Mouse (Mus musculus) midbrain, postnatal 0 days (tissue): ENCODE measurements around the gene Abcb6. TPM values are rescaled to one million over a fixed set of nuclear protein-coding genes. Genes with fewer than 3 reads are reported as not detected.
A peak's percentile ranks its signal among the peaks of the same experiment; 100 is the strongest.

Experiments used
- ATAC-seq: fragments of 200-750 bp; cut with Nextera tagmentation; 2 replicates; pipeline ENCODE4 v1.8.0; 2017; ENCODE audit warnings: moderate number of reproducible peaks, mild to moderate bottlenecking, moderate TSS enrichment, moderate library complexity; ENCODE audit not compliant: low FRiP score
- DNase-seq: peaks from one replicate; pipeline ENCODE4 v3.0.0-alpha.2; 2015; ENCODE audit warnings: low spot score
- H3K27ac ChIP-seq: fragments of 300-500 bp; sonication (generic); 2 replicates; pipeline ENCODE4 v1.5.1; 2014; ENCODE audit warnings: low read depth, mild to moderate bottlenecking, low read length, mixed read lengths
- H3K27me3 ChIP-seq: fragments of 300-500 bp; sonication (generic); 2 replicates; pipeline ENCODE4 v1.6.1; 2014; ENCODE audit warnings: low read length, control low read depth, mixed read lengths; ENCODE audit not compliant: insufficient read depth
- H3K36me3 ChIP-seq: fragments of 300-500 bp; sonication (generic); 2 replicates; pipeline ENCODE4 v1.6.1; 2014; ENCODE audit warnings: low read length, control low read depth, mixed read lengths; ENCODE audit not compliant: insufficient read depth
- H3K4me1 ChIP-seq: fragments of 300-500 bp; sonication (generic); 2 replicates; pipeline ENCODE4 v1.6.1; 2014; ENCODE audit warnings: mild to moderate bottlenecking, control low read depth, antibody characterized with exemption, low read length, mixed read lengths; ENCODE audit not compliant: insufficient read depth
- H3K4me2 ChIP-seq: fragments of 300-500 bp; sonication (generic); 2 replicates; pipeline ENCODE4 v1.6.1; 2014; ENCODE audit warnings: low read depth, mild to moderate bottlenecking, low read length, mixed read lengths; ENCODE audit not compliant: poor library complexity, severe bottlenecking
- H3K4me3 ChIP-seq: fragments of 300-500 bp; sonication (generic); 2 replicates; pipeline ENCODE4 v1.5.1; 2014; ENCODE audit warnings: low read depth, mild to moderate bottlenecking, low read length, moderate library complexity
- H3K9ac ChIP-seq: fragments of 300-500 bp; sonication (generic); replicated peaks from 2 replicates; pipeline ENCODE4 v1.6.1; 2014; ENCODE audit warnings: mild to moderate bottlenecking, low read length, moderate library complexity, mixed read lengths; ENCODE audit not compliant: poor library complexity, severe bottlenecking
- H3K9me3 ChIP-seq: fragments of 300-500 bp; sonication (generic); 2 replicates; pipeline ENCODE4 v1.6.1; 2016; ENCODE audit warnings: low read length, control low read depth
- CTCF ChIP-seq: IDR thresholded peaks from 2 replicates; pipeline ENCODE4 v1.5.1; 2016; ENCODE audit warnings: antibody characterized with exemption, mild to moderate bottlenecking
- WGBS: fragments of 180-500 bp; shearing (Covaris S2); extraction: QIAGEN DNeasy Blood & Tissue Kit; methylation state at CpG from one replicate; pipeline ENCODE4 v1.1.7; 2014; 5-methylcytosine and 5-hydroxymethylcytosine counted together
- polyA plus RNA-seq: library from polyadenylated mRNA; unstranded; fragments of >200 nt; fragmentation: Nextera tagmentation; extraction: Ambion mirVana; gene quantifications from 2 replicates; pipeline ENCODE4 v1.2.1, GENCODE M21; 2015
- total RNA-seq: library from RNA; depleted of rRNA; stranded (reverse); fragments of >200 nt; gene quantifications from 2 replicates; pipeline ENCODE4 v1.2.3, GENCODE M21; 2014

Abcb6 gene
- total and polyA plus RNA-seq, 2 experiments from 2014 or later: 44.6 to 49.1 TPM

DNA sequence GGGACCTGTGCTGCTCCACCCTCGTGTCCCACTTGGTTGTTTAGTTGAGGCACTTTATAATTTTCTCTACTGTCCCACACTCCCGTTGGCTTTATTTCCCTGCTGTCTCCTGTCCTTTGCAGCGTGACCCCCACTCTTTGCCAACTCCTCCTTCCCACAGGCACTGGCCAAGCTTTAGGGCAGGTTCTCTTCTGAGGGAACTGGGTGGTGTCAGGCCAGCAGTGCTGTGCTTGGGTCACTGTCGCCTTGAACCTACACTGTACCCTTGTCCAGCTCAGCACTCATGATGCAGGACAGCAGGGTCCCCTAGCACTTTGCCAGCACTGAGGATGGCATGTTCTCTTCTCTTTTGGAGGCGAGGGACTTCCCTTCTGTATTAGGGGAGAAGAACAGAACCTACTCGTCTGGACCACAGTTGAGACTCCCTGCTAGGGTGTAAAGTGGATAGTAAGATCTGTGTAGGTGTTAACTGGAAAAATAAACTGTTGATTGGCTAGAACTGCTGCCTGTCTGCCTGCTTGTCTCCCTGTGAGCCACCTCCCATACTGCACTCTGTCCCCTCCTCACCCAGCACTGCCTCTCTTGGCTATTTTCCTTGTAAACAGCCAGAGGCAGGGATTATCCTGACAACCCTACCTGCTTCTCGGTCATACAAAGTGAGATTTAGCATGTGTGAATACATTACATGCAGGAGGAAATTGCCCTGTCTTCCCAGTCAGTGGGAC is 32.6 kb downstream of the Abcb6 start:
- H3K9ac ChIP-seq: no peak overlapping the region
- peaks cover 10% of the 10 kb centered on the region for H3K4me1 ChIP-seq
- H3K27me3 ChIP-seq: no peaks in the 10 kb centered on the region
- H3K36me3 ChIP-seq: peaks cover 41% of the 10 kb centered on the region
- ATAC-seq (no peak), DNase-seq (no peak)
- H3K4me3 ChIP-seq: no peak overlapping the region
- H3K4me2 ChIP-seq: no peak overlapping the region
- TF ChIP-seq CTCF: no peak
- H3K27ac ChIP-seq: no peak overlapping the region
- WGBS: 84% methylated on average over 7 of the region's 7 CpGs
- H3K9me3 ChIP-seq: no peaks in the 10 kb centered on the region

DNA sequence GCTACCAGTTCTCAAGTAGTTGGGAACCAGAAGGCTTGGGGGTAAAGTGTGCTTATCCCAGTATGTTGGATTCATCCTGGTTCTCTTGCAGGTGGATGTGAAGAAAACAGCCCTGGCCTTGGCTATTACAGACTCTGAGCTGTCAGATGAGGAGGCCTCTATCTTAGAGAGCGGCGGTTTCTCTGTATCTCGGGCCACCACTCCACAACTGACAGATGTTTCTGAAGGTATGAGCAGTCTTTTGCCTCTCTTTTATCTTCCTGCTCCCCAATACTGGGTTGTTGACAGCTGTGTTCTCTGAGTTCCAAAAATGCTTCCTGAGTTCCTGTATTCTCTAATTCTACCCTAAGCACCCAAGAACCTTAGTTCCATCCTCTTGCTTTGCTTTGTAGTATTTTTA is 34.6 kb downstream of the Abcb6 start:
- H3K9me3 ChIP-seq: no peaks in the 10 kb centered on the region
- no peak overlapping the region for H3K27ac ChIP-seq
- no peak overlapping the region for H3K4me2 ChIP-seq
- DNase-seq: no peak
- no peak for TF ChIP-seq CTCF
- H3K36me3 ChIP-seq: peaks cover 41% of the 10 kb centered on the region
- WGBS: 97% methylated on average over 3 of the region's 3 CpGs
- H3K4me1 ChIP-seq: peaks cover 17% of the 10 kb centered on the region
- no peak overlapping the region for H3K4me3 ChIP-seq
- H3K9ac ChIP-seq: no peak overlapping the region
- no peak for ATAC-seq
- H3K27me3 ChIP-seq: no peaks in the 10 kb centered on the region

DNA sequence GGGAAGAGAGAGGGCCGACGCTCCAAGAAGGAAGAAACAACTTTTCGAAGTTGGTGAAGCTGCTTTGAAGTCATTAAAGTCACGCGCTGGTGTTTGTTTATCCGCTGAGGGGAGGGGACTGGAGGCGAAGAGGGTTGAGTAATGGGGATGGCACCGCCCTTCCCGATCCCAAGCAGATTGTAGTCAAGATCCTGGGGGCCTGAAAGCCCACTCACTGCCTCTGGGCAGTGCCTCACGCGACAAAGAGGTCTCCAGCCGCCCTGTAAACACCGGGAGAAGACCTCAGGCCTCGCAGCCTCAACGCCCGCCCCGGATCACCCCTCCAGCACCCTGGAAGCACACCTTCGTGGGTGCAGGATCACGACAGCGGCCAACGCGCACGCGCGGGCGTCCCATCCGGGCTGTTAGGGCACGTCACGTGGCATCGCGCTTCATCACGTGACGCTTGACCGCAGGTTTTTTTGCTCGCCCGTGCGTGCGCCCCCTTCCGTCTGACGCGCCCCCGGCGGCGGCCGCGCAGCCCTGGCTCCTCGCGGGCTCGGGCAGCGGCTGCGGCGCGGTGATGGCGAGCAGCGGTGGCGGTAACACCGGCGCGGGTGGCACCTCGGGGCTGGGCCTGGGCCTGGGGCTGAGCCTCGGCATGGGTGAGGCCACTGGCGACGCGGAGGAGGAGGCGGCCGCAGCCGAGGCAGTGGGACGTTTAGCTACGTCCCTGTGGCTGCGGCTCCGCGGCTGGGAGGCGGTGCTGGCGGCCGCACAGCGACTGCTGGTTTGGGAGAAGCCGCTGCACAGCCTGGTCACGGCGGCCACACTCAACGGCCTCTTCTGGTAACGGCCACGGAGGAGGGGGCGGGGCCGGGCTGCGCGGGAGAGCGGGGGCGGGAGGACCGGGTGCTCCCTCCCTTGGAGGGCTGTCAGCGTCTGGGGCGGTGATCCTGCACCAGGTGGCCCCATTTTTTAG is 37.6 kb downstream of the Abcb6 start, which contains the start of the genes Cnppd1 and Retreg2:
Gene Cnppd1, minus strand, starts transcription at position 411 of the 961 bp plus-strand sequence.
Gene Retreg2, plus strand, starts transcription at position 478 of the 961 bp plus-strand sequence.
- WGBS: under 1% methylated on average over 76 of the region's 91 CpGs
- no peaks in the 10 kb centered on the region for H3K9me3 ChIP-seq
- peak; percentile 69 for TF ChIP-seq CTCF
- no peaks in the 10 kb centered on the region for H3K27me3 ChIP-seq
- DNase-seq: peak; percentile 98
- H3K4me2 ChIP-seq: peak within 1 kb of the TSS; percentile 92
- peaks cover 20% of the 10 kb centered on the region for H3K4me1 ChIP-seq
- H3K36me3 ChIP-seq: peaks cover 40% of the 10 kb centered on the region
- peak within 1 kb of the TSS; percentile 95 for H3K27ac ChIP-seq
- H3K4me3 ChIP-seq: peak within 1 kb of the TSS; percentile 68
- peak within 1 kb of the TSS; percentile 89 for H3K9ac ChIP-seq
- ATAC-seq: peak; percentile 90

DNA sequence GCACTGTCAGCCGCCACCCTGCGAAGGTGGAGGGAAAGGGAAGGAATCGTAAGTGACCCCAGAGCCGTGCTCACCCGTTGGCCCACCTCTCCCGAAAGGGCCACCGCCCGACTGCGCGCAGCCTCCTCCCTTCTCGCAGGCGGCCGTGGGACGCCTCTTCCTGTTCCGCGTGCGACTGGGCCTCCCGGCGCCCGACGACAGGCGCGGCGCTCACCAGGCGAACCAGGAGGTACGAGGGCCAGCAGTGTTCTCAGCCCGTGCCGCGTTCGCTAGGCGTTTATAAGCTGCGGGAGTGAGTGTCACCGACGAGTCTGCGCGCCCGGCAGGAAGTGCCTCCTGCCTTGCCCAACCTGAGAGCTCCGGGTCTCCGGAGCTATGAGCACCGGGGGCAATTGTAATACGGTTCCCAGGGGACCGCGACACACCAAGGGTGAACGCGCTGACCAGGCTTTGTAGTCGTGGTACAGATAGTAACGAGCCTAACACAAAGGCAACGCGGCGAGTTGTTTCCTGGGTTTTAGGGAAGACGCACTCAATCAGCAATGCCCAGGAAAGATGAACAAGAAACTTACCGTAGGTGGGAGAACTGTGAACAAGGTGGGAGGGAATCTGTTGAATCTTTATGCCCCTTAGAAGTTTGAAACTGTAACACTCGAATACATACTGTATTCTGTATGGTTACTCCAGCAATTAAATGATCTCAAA is 38.6 kb downstream of the Abcb6 start:
- Histone ChIP-seq H3K4me2 (peak overlapping the region; percentile 92), H3K9ac (peak overlapping the region; percentile 89), H3K9me3 (no peaks in the 10 kb centered on the region), H3K4me3 (peak overlapping the region; percentile 68), H3K27ac (peak overlapping the region; percentile 95), H3K36me3 (peaks cover 38% of the 10 kb centered on the region), H3K4me1 (peaks cover 20% of the 10 kb centered on the region), H3K27me3 (no peaks in the 10 kb centered on the region)
- no peak for TF ChIP-seq CTCF
- ATAC-seq: no peak
- WGBS: under 1% methylated on average over 52 of the region's 53 CpGs
- DNase-seq: peak; percentile 24

DNA sequence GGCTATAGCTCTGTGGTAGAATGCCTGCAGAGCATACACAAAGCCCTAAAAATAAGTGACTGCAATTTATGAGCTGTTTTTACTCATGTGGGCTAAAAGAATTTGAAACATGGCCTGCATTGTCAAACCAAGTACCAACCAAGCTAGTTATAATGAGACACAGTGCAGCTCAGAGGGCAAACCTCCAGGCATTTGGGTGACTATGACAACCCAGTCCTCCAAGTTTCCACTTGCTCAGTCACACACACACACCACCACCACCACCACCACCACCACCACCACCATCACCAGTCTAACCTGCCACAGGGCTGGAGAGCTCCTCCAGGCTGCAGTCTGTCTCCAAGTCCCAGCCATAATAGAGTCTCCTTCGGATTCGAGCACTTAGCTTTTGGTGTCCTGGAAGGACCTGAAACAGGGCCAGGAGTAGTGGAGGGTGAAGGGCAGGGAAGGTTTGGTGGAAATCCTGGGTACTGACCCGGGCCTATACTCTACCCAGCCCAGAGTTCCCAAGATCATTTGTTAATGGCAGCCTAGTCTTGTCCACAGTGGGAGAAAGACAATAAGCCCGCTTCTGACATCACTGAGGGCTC is 39.5 kb downstream of the Abcb6 start:
- no peak for DNase-seq
- Histone ChIP-seq H3K27ac (peak overlapping the region; percentile 95), H3K4me1 (peaks cover 20% of the 10 kb centered on the region), H3K4me3 (peak overlapping the region; percentile 68), H3K9me3 (no peaks in the 10 kb centered on the region), H3K27me3 (no peaks in the 10 kb centered on the region), H3K4me2 (peak overlapping the region; percentile 92), H3K9ac (peak overlapping the region; percentile 89), H3K36me3 (peaks cover 39% of the 10 kb centered on the region)
- 59% methylated on average over 4 of the region's 4 CpGs for WGBS
- no peak for ATAC-seq
- TF ChIP-seq CTCF: no peak
